24 mouse cellular contexts compared by ENCODE assay signal in genomic region chr4:155591012-155591719, GRCm38 (mm10). TPM values are rescaled to one million over a fixed set of nuclear protein-coding genes. Genes with fewer than 3 reads are reported as not detected.
A peak's percentile ranks its signal among the peaks of the same experiment; 100 is the strongest.
DNase-seq lines count a peak whose midpoint lies in the region; ATAC-seq and TF ChIP-seq lines count a peak whose summit lies in the region.
"Had no signal": no experiment of that assay in that cellular context is flagged by ENCODE, and none has a peak within 500 bp of the region (broad histone marks: within the 10 kb centered on the region; RNA-seq: fewer than 3 reads in every experiment).

No protein-coding gene starts in this region.

- peak; percentile 53 for DNase-seq in adrenal gland, postnatal 14 days
- DNase-seq in adrenal gland, adult 18-20 months (ENCODE audit: low spot score in 2 of 2) = no peak
- DNase-seq in lung, embryonic 14.5 days = no peak
- DNase-seq in lung, postnatal 25 days (ENCODE audit: low spot score) = no peak
- DNase-seq in ovary, postnatal 36 days (ENCODE audit: low spot score) = peak; percentile 31
- DNase-seq in ovary, adult 18-20 months (ENCODE audit: low spot score) = no peak
- no peak for DNase-seq in right cerebral cortex, postnatal 14 days
- DNase-seq: cerebellum, adult 11-12 months; cerebellum, adult 9-10 months; cerebellum, postnatal 25 days; forebrain, postnatal 0 days; gastrocnemius, postnatal 14 days; heart, adult 2 months; heart, postnatal 36 days had no signal

- WGBS in lung, embryonic 14.5 days = 59% methylated on average over 7 of the region's 7 CpGs

- no peak for TF ChIP-seq CTCF in lung, embryonic 14.5 days (IDR thresholded peaks at IDR 0.05; ENCODE audit: low read depth)

- H3K27ac ChIP-seq in lung, embryonic 14.5 days (ENCODE audit: low read depth) = no peak overlapping the region
- H3K27ac ChIP-seq: embryonic facial prominence, embryonic 10.5 days; forebrain, embryonic 13.5 days; heart, adult 2 months; heart, embryonic 13.5 days; hindbrain, embryonic 15.5 days had no signal

- no peaks in the 10 kb centered on the region for H3K9me3 ChIP-seq in lung, embryonic 14.5 days (ENCODE audit: low read depth, low read length)
- H3K9me3 ChIP-seq: embryonic facial prominence, embryonic 10.5 days; forebrain, embryonic 13.5 days; heart, embryonic 13.5 days; hindbrain, embryonic 15.5 days had no signal

- no peaks in the 10 kb centered on the region for H3K27me3 ChIP-seq in lung, embryonic 14.5 days (ENCODE audit: insufficient read depth, low read length)
- H3K27me3 ChIP-seq: forebrain, embryonic 13.5 days; heart, embryonic 13.5 days; hindbrain, embryonic 15.5 days had no signal

- peaks cover 44% of the 10 kb centered on the region for H3K36me3 ChIP-seq in lung, embryonic 14.5 days (ENCODE audit: insufficient read depth)

- ATAC-seq in lung, embryonic 14.5 days (ENCODE audit: insufficient read depth) = 0 out of 2 replicates have a peak, but pooled peaks have one; percentile 11
- ATAC-seq: forebrain, embryonic 13.5 days; forebrain, postnatal 0 days had no signal

- H3K4me3 ChIP-seq in lung, embryonic 14.5 days (ENCODE audit: low read depth, low read length) = no peak overlapping the region
- H3K4me3 ChIP-seq: embryonic facial prominence, embryonic 10.5 days; forebrain, embryonic 13.5 days; heart, adult 2 months; heart, embryonic 13.5 days; hindbrain, embryonic 15.5 days had no signal

- no peaks in the 10 kb centered on the region for H3K4me1 ChIP-seq in lung, embryonic 14.5 days (ENCODE audit: insufficient read depth)
- H3K4me1 ChIP-seq: embryonic facial prominence, embryonic 10.5 days; forebrain, embryonic 13.5 days; hindbrain, embryonic 15.5 days had no signal

- H3K4me2 ChIP-seq in lung, embryonic 14.5 days = no peak overlapping the region
- H3K4me2 ChIP-seq: forebrain, embryonic 13.5 days; heart, embryonic 13.5 days; hindbrain, embryonic 15.5 days had no signal

- no peak overlapping the region for H3K9ac ChIP-seq in lung, embryonic 14.5 days
- H3K9ac ChIP-seq: forebrain, embryonic 13.5 days; forebrain, postnatal 0 days; heart, embryonic 13.5 days; hindbrain, embryonic 15.5 days had no signal

RNA-seq across cellular contexts. Expression of gene Slc35e2, which starts 10.1 kb away (rescaled TPM):
- 25.8 and 30.1 TPM in 2 replicates for total RNA-seq in adrenal gland, postnatal 14 days (2021)
- 10 to 100 TPM; 28.6 to 35.7 TPM for total RNA-seq in adrenal gland, adult 18-20 months (2021)
- polyA plus RNA-seq in lung, embryonic 14.5 days (2014; fragmentation: Nextera tagmentation; extraction: Ambion mirVana) = 9.5 and 9.7 TPM in 2 replicates

RNA-seq across cellular contexts. Expression of gene Nadk, which starts 29.0 kb away (rescaled TPM):
- total RNA-seq in adrenal gland, postnatal 14 days (2021) = 206 and 214 TPM in 2 replicates
- 100 to 1,000 TPM; 160 to 313 TPM for total RNA-seq in adrenal gland, adult 18-20 months (2021)
- 85.0 and 90.5 TPM in 2 replicates for polyA plus RNA-seq in lung, embryonic 14.5 days (2014; fragmentation: Nextera tagmentation; extraction: Ambion mirVana)

RNA-seq across cellular contexts. Expression of gene Cdk11b, which starts 33.5 kb away (rescaled TPM):
- 56.4 and 59.3 TPM in 2 replicates for total RNA-seq in adrenal gland, postnatal 14 days (2021)
- total RNA-seq in adrenal gland, adult 18-20 months (2021) = 10 to 100 TPM; 56.8 to 62.0 TPM
- polyA plus RNA-seq in lung, embryonic 14.5 days (2014; fragmentation: Nextera tagmentation; extraction: Ambion mirVana) = 56.3 and 58.7 TPM in 2 replicates

RNA-seq across cellular contexts. Expression of gene Gm10563, which starts 54.0 kb away (rescaled TPM):
- total RNA-seq in adrenal gland, postnatal 14 days (2021) = not detected in 2 replicates
- total RNA-seq in adrenal gland, adult 18-20 months (2021) = not detected
- not detected in 2 replicates for polyA plus RNA-seq in lung, embryonic 14.5 days (2014; fragmentation: Nextera tagmentation; extraction: Ambion mirVana)
- total RNA-seq: ES-E14; forebrain, postnatal 0 days; gastrocnemius, adult 18-20 months; gastrocnemius, postnatal 14 days; heart, adult 2 months; heart, postnatal 36 days had no signal
- polyA plus RNA-seq: embryonic facial prominence, embryonic 10.5 days; embryonic facial prominence, embryonic 14.5 days; forebrain, embryonic 13.5 days; forebrain, postnatal 0 days; gonadal fat pad, adult 2 months; heart, adult 2 months; heart, embryonic 13.5 days; heart, postnatal 0 days; hindbrain, embryonic 11.5 days; hindbrain, embryonic 15.5 days had no signal

Comparison
In these comparisons a context has a peak if more than half of its experiments do, and no peak if none do; other contexts are left out.
1. DNase-seq: peak in adrenal gland, postnatal 14 days (single experiment) and ovary, postnatal 36 days (single experiment); none in adrenal gland, adult 18-20 months (0 of 2), lung, embryonic 14.5 days (single experiment), lung, postnatal 25 days (single experiment), ovary, adult 18-20 months (single experiment) and right cerebral cortex, postnatal 14 days (single experiment).